Mouse (Mus musculus) bone marrow macrophage, adult 2 months (primary cell): ENCODE results near the gene Vcam1.

Experiments
- CTCF ChIP-seq: IDR thresholded peaks from 2 replicates; pipeline ENCODE4 v1.5.1; 2012; ENCODE audit warnings: low read depth, mild to moderate bottlenecking, low read length, moderate library complexity
- POLR2A ChIP-seq: IDR thresholded peaks from 2 replicates; pipeline ENCODE4 v1.6.1; 2012; ENCODE audit warnings: mild to moderate bottlenecking, low read depth, low read length, borderline replicate concordance

DNA sequence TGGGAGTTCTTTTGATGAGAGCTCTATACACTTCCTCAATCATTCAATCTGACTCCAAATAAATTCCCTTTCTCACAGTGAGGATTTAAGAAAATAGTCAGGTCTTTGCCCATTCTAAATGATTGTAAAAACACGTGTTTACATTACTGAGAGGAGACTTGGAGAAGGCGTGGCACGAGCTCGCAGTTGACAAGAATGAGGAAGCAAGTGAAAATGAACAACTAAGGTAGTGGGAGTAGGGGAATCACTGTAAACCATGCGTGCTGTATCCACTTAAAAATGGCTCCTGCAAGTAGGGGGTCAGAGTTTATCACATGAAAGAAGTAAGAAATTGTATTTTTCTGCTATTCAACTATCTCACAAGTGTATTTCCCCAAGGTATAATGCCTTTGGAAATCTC lies 3.9 kb upstream of the Vcam1 start:
- no peak for TF ChIP-seq CTCF
- no peak for TF ChIP-seq POLR2A
